Mouse (Mus musculus): ENCODE results near the gene Prss40.

Gene Prss40

GRCm38 (mm10) chr1:34560843-34561242, at the start of gene Prss40:
Gene Prss40 (minus strand): TSS chr1:34560943.
- no peak for DNase-seq (ENCODE audit: low read depth)

- peak; percentile 82 for DNase-seq (ENCODE audit: low read depth)
Observed at GRCm38 (mm10) chr1:34602363-34602762, 41.6 kb upstream of the Prss40 start.

GRCm38 (mm10) chr1:34601323-34602047, 40.7 kb upstream of the Prss40 start:
- DNase-seq (ENCODE audit: low read depth) = no peak

GRCm38 (mm10) chr1:34600000-34600399, 39.3 kb upstream of the Prss40 start:
- DNase-seq (ENCODE audit: low read depth) = no peak

- DNase-seq (ENCODE audit: low read depth) = no peak
Observed at GRCm38 (mm10) chr1:34587298-34588096, 26.8 kb upstream of the Prss40 start.

- DNase-seq (ENCODE audit: low read depth) = no peak
Observed at GRCm38 (mm10) chr1:34584736-34585135, 24.0 kb upstream of the Prss40 start.

- DNase-seq (ENCODE audit: low read depth) = no peak
Observed at GRCm38 (mm10) chr1:34583821-34584263, 23.1 kb upstream of the Prss40 start.

GRCm38 (mm10) chr1:34582218-34582617, 21.5 kb upstream of the Prss40 start:
- no peak for DNase-seq (ENCODE audit: low read depth)

- no peak for DNase-seq (ENCODE audit: low read depth)
Observed at GRCm38 (mm10) chr1:34579782-34580356, 19.1 kb upstream of the Prss40 start.

- peak; percentile 62 for DNase-seq (ENCODE audit: low read depth)
Observed at GRCm38 (mm10) chr1:34578851-34579781, 18.4 kb upstream of the Prss40 start, which contains the start of gene Amer3. Gene Amer3 (plus strand): TSS chr1:34579657.

GRCm38 (mm10) chr1:34573221-34573620, 12.5 kb upstream of the Prss40 start:
- no peak for DNase-seq (ENCODE audit: low read depth)

GRCm38 (mm10) chr1:34571431-34571830, 10.7 kb upstream of the Prss40 start:
- no peak for DNase-seq (ENCODE audit: low read depth)

- no peak for DNase-seq (ENCODE audit: low read depth)
Observed at GRCm38 (mm10) chr1:34569876-34570275, 9.1 kb upstream of the Prss40 start.

- DNase-seq (ENCODE audit: low read depth) = no peak
Observed at GRCm38 (mm10) chr1:34568120-34568519, 7.4 kb upstream of the Prss40 start.

- no peak for DNase-seq (ENCODE audit: low read depth)
Observed at GRCm38 (mm10) chr1:34564383-34565045, 3.8 kb upstream of the Prss40 start.

GRCm38 (mm10) chr1:34554275-34554674, 6.5 kb downstream of the Prss40 start:
- DNase-seq (ENCODE audit: low read depth) = no peak

GRCm38 (mm10) chr1:34553690-34554089, 7.1 kb downstream of the Prss40 start:
- DNase-seq (ENCODE audit: low read depth) = no peak

GRCm38 (mm10) chr1:34547074-34547473, 13.7 kb downstream of the Prss40 start:
- DNase-seq (ENCODE audit: low read depth) = no peak

GRCm38 (mm10) chr1:34536767-34537485, 23.8 kb downstream of the Prss40 start:
- DNase-seq (ENCODE audit: low read depth) = peak; percentile 46

- no peak for DNase-seq (ENCODE audit: low read depth)
Observed at GRCm38 (mm10) chr1:34536291-34536766, 24.4 kb downstream of the Prss40 start.
